Comparison of ENCODE assay signal across 17 mouse cellular contexts in genomic region chr15:7998095-7998494, GRCm38 (mm10).
DNase-seq lines count a peak whose midpoint lies in the region; ATAC-seq and TF ChIP-seq lines count a peak whose summit lies in the region.
"Had no signal": no experiment of that assay in that cellular context is flagged by ENCODE, and none has a peak within 500 bp of the region (broad histone marks: within the 10 kb centered on the region; RNA-seq: fewer than 3 reads in every experiment).

No protein-coding gene starts in this region.

- peak overlapping the region in 1 of 2 experiments; percentile 52; a peak in 2 of 4 replicates for H3K4me3 ChIP-seq in MEL (ENCODE audit: control insufficient read depth in 1 of 2, insufficient read depth in 1 of 2, low read depth in 2 of 2, low read length in 2 of 2)
- no peak overlapping the region for H3K4me3 ChIP-seq in kidney, embryonic 14.5 days (ENCODE audit: low read length)
- H3K4me3 ChIP-seq: embryonic facial prominence, embryonic 12.5 days; forebrain, embryonic 15.5 days; heart, embryonic 12.5 days; hindbrain, embryonic 15.5 days had no signal

- peaks cover 0 to 35% of the 10 kb centered on the region in 2 experiments; a peak in 2 of 4 replicates for H3K36me3 ChIP-seq in MEL (ENCODE audit: control insufficient read depth in 1 of 2, insufficient read depth in 2 of 2, low read length in 2 of 2)
- H3K36me3 ChIP-seq in kidney, embryonic 14.5 days (ENCODE audit: control insufficient read depth, insufficient read depth, low read length) = no peaks in the 10 kb centered on the region
- H3K36me3 ChIP-seq: embryonic facial prominence, embryonic 12.5 days; forebrain, embryonic 15.5 days; heart, embryonic 12.5 days; hindbrain, embryonic 15.5 days had no signal

- H3K9ac ChIP-seq in MEL (ENCODE audit: control insufficient read depth, low read depth, low read length, poor library complexity, severe bottlenecking) = peak overlapping the region; percentile 1; the same call in 1 of the 2 replicates
- no peak overlapping the region for H3K9ac ChIP-seq in kidney, embryonic 14.5 days (ENCODE audit: low read depth, low read length)
- H3K9ac ChIP-seq: embryonic facial prominence, embryonic 12.5 days; forebrain, embryonic 15.5 days; heart, embryonic 12.5 days; hindbrain, embryonic 15.5 days had no signal

- no peaks in the 10 kb centered on the region for H3K9me3 ChIP-seq in MEL (replicated peaks; ENCODE audit: insufficient read depth, low read length)
- H3K9me3 ChIP-seq in kidney, embryonic 14.5 days (ENCODE audit: control insufficient read depth, low read length) = no peaks in the 10 kb centered on the region
- H3K9me3 ChIP-seq: embryonic facial prominence, embryonic 12.5 days; forebrain, embryonic 15.5 days; heart, embryonic 12.5 days; hindbrain, embryonic 15.5 days had no signal

- TF ChIP-seq RAD21 in MEL (IDR thresholded peaks at IDR 0.05; ENCODE audit: low read depth, low read length) = no peak

- TF ChIP-seq EP300 in MEL (IDR thresholded peaks at IDR 0.05; ENCODE audit: low read depth in 1 of 2, low read length in 2 of 2) = peak; percentile 91 to 95

- WGBS in kidney, embryonic 14.5 days = 85% methylated on average over 2 of the region's 2 CpGs

- H3K4me1 ChIP-seq in MEL (ENCODE audit: control insufficient read depth in 1 of 2, insufficient read depth in 2 of 2, low read length in 2 of 2) = peaks cover 21 to 24% of the 10 kb centered on the region in 2 experiments
- no peaks in the 10 kb centered on the region for H3K4me1 ChIP-seq in kidney, embryonic 14.5 days (ENCODE audit: control insufficient read depth, insufficient read depth, low read length)
- H3K4me1 ChIP-seq: embryonic facial prominence, embryonic 12.5 days; forebrain, embryonic 15.5 days; hindbrain, embryonic 15.5 days had no signal

- peak; percentile 85 for DNase-seq in 3T3-L1 (ENCODE audit: low read depth, low spot score)
- DNase-seq in MEL (ENCODE audit: low read depth, low spot score) = peak; percentile 94
- no peak for DNase-seq in urinary bladder, adult 2 months (ENCODE audit: low spot score)
- DNase-seq in urinary bladder, postnatal 4 days (ENCODE audit: low spot score in 2 of 2) = no peak
- DNase-seq: adrenal gland, adult 8-10 months; adrenal gland, postnatal 36 days; cerebellum, adult 11 months; cerebellum, adult 8-10 months; cerebellum, postnatal 14 days; gastrocnemius, postnatal 14 days had no signal

- no peak for TF ChIP-seq POLR2A in MEL (IDR thresholded peaks at IDR 0.05; ENCODE audit: control insufficient read depth in 1 of 2, insufficient read depth in 1 of 2, low read depth in 1 of 2, low read length in 2 of 2, poor library complexity in 1 of 2)

- H3K79me2 ChIP-seq in MEL (ENCODE audit: control insufficient read depth, insufficient read depth, low read length, poor library complexity) = no peaks in the 10 kb centered on the region

- peak; percentile 67 for ATAC-seq in common myeloid progenitor, adult 5-6 weeks (replicated peaks; ENCODE audit: low read depth, poor library complexity, severe bottlenecking)
- ATAC-seq in megakaryocyte-erythroid progenitor cell, adult 5-6 weeks (replicated peaks; ENCODE audit: low FRiP score, low TSS enrichment, poor library complexity, severe bottlenecking) = peak; percentile 8; the same call in 1 of the 2 replicates
- ATAC-seq in kidney, embryonic 14.5 days (ENCODE audit: low FRiP score, low TSS enrichment) = no peak
- ATAC-seq: forebrain, embryonic 15.5 days had no signal

- H3K27ac ChIP-seq in MEL (ENCODE audit: control insufficient read depth, low read depth, low read length) = peak overlapping the region; percentile 75
- no peak overlapping the region for H3K27ac ChIP-seq in kidney, embryonic 14.5 days (ENCODE audit: low read depth, low read length)
- H3K27ac ChIP-seq: embryonic facial prominence, embryonic 12.5 days; forebrain, embryonic 15.5 days; hindbrain, embryonic 15.5 days had no signal

- no peak for TF ChIP-seq CTCF in MEL (IDR thresholded peaks at IDR 0.05 in 2 of 3, conservative IDR thresholded peaks at IDR 0.05 in 1 of 3; ENCODE audit: control insufficient read depth in 1 of 3, insufficient read depth in 1 of 3, low read depth in 2 of 3, low read length in 3 of 3, poor library complexity in 1 of 3, severe bottlenecking in 1 of 3)

- H3K27me3 ChIP-seq in MEL (ENCODE audit: control insufficient read depth in 1 of 2, insufficient read depth in 2 of 2, low read length in 2 of 2) = no peaks in the 10 kb centered on the region
- no peaks in the 10 kb centered on the region for H3K27me3 ChIP-seq in kidney, embryonic 14.5 days (ENCODE audit: control insufficient read depth, insufficient read depth, low read length)
- H3K27me3 ChIP-seq: embryonic facial prominence, embryonic 12.5 days; forebrain, embryonic 15.5 days; heart, embryonic 12.5 days; hindbrain, embryonic 15.5 days had no signal

- H3K4me2 ChIP-seq in kidney, embryonic 14.5 days (replicated peaks; ENCODE audit: low read depth, low read length) = no peak overlapping the region
- H3K4me2 ChIP-seq: embryonic facial prominence, embryonic 12.5 days; forebrain, embryonic 15.5 days; heart, embryonic 12.5 days; hindbrain, embryonic 15.5 days had no signal

TF ChIP-seq in MEL, 35 proteins besides CTCF, POLR2A, EP300 and RAD21:
- TF ChIP-seq MYC (IDR thresholded peaks at IDR 0.05; ENCODE audit: low read depth, low read length) = peak; percentile 84
- no peak for TF ChIP-seq JUND (IDR thresholded peaks at IDR 0.05; ENCODE audit: low read depth, low read length)
- 0 out of 2 replicates have a peak, but pooled peaks have one; percentile 17 for TF ChIP-seq SMC3 (IDR thresholded peaks at IDR 0.05; ENCODE audit: low read depth, low read length)
- peak; percentile 75 for TF ChIP-seq MYB (IDR thresholded peaks at IDR 0.05; ENCODE audit: low read depth, low read length)
- TF ChIP-seq ZC3H11A (IDR thresholded peaks at IDR 0.05; ENCODE audit: low read depth, low read length) = no peak
- TF ChIP-seq TCF12 (IDR thresholded peaks at IDR 0.05; ENCODE audit: low read depth, low read length) = peak; percentile 76
- TF ChIP-seq GATA1 (IDR thresholded peaks at IDR 0.05; ENCODE audit: low read depth, low read length) = peak; percentile 96
- TF ChIP-seq ZMIZ1 (IDR thresholded peaks at IDR 0.05; ENCODE audit: low read depth, low read length) = no peak
- TF ChIP-seq ELF1 (IDR thresholded peaks at IDR 0.05; ENCODE audit: low read depth, low read length) = no peak
- TF ChIP-seq RCOR1 (IDR thresholded peaks at IDR 0.05; ENCODE audit: low read depth, low read length) = peak; percentile 96
- TF ChIP-seq E2F4 (IDR thresholded peaks at IDR 0.05; ENCODE audit: borderline replicate concordance, low read depth, low read length) = no peak; the same call in 1 of the 2 replicates
- TF ChIP-seq POLR2AphosphoS5 (IDR thresholded peaks at IDR 0.05; ENCODE audit: borderline replicate concordance, low read depth, low read length) = no peak
- TF ChIP-seq MAX (IDR thresholded peaks at IDR 0.05; ENCODE audit: low read length) = peak; percentile 67; the same call in 1 of the 2 replicates
- TF ChIP-seq MEF2A (IDR thresholded peaks at IDR 0.05; ENCODE audit: extremely low read depth, insufficient replicate concordance, low read depth, low read length, poor library complexity, severe bottlenecking) = no peak
- TF ChIP-seq NELFE (IDR thresholded peaks at IDR 0.05; ENCODE audit: low read depth, low read length) = no peak
- no peak for TF ChIP-seq UBTF (IDR thresholded peaks at IDR 0.05; ENCODE audit: borderline replicate concordance, insufficient read depth, low read depth, low read length)
- TF ChIP-seq BHLHE40 (IDR thresholded peaks at IDR 0.05; ENCODE audit: borderline replicate concordance, low read depth, low read length) = peak; percentile 75
- TF ChIP-seq ETS1 (IDR thresholded peaks at IDR 0.05; ENCODE audit: low read depth, low read length) = peak; percentile 98
- TF ChIP-seq MXI1 (IDR thresholded peaks at IDR 0.05; ENCODE audit: low read depth, low read length) = peak; percentile 79
- TF ChIP-seq MAZ (IDR thresholded peaks at IDR 0.05; ENCODE audit: low read depth, low read length) = 0 out of 2 replicates have a peak, but pooled peaks have one; percentile 29
- peak; percentile 90 for TF ChIP-seq SIN3A (IDR thresholded peaks at IDR 0.05; ENCODE audit: low read length)
- TF ChIP-seq ZKSCAN1 (IDR thresholded peaks at IDR 0.05; ENCODE audit: low read depth, low read length) = no peak; the same call in 1 of the 2 replicates
- TF ChIP-seq TBP (IDR thresholded peaks at IDR 0.05; ENCODE audit: low read depth, low read length) = no peak
- TF ChIP-seq NRF1 (IDR thresholded peaks at IDR 0.05; ENCODE audit: insufficient read depth, low read depth, low read length, poor library complexity, severe bottlenecking) = no peak
- peak; percentile 90 for TF ChIP-seq ZNF384 (IDR thresholded peaks at IDR 0.05; ENCODE audit: low read depth, low read length)
- peak; percentile 63 for TF ChIP-seq HCFC1 (IDR thresholded peaks at IDR 0.05; ENCODE audit: low read depth, low read length)
- peak; percentile 63; the same call in 1 of the 2 replicates for TF ChIP-seq MAFK (IDR thresholded peaks at IDR 0.05; ENCODE audit: borderline replicate concordance, low read depth, low read length)
- no peak for TF ChIP-seq CHD1 (IDR thresholded peaks at IDR 0.05; ENCODE audit: low read depth, low read length)
- TF ChIP-seq GABPA (IDR thresholded peaks at IDR 0.05; ENCODE audit: low read depth, low read length) = no peak
TF ChIP-seq in MEL: peak in this region for 15.

Comparison
In these comparisons a context has a peak if more than half of its experiments do, and no peak if none do; other contexts are left out.
1. DNase-seq: peak in 3T3-L1 (single experiment) and MEL (single experiment); none in urinary bladder, adult 2 months (single experiment) and urinary bladder, postnatal 4 days (0 of 2).